Mouse (Mus musculus) left cerebral cortex, postnatal 10 days (tissue): Measurements from ENCODE around the gene Tmem206. TPM values are rescaled to one million over a fixed set of nuclear protein-coding genes. Genes with fewer than 3 reads are reported as not detected.

Experiments used
- DNase-seq, 2 experiments: peaks; one replicate each; pipeline ENCODE4 v3.0.0; 2021 to 2022; ENCODE audit warnings: low spot score in 2 of 2, mixed read lengths in 1 of 2; ENCODE audit errors: extremely low spot score in 1 of 2
- intact Hi-C: fragments of 180-260 bp; cut with DNase I; formaldehyde crosslinking; loops from one replicate; pipeline ENCODE4 v1.15.1; 2025
- total RNA-seq, 2 experiments: library from RNA; stranded (reverse); gene quantifications; 2 replicates each; pipeline ENCODE4 v1.2.3; 2021

Tmem206 gene
- total RNA-seq, 2 experiments from 2014 or later: 9.8 to 11.5 TPM

DNA sequence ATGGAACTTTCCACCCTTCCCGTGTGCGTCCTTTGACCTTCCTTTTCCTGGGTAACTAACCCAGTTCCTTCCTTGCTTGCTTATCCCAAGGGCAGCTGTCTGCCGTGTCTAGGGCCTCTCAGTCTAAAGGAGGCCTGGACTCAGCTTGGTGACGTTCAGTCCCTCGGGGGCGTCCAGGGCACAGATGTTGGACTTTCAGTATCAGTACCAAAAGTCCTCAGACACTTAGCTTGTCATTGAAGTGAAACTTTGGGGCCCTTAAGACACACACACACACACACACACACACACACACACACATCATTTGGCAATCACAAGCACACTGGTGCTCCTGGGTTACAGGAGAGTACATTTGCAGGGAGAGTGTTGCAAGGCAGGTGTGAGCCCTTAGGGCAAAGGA lies 21.5 kb upstream of the Tmem206 start:
- DNase-seq: no peak
- intact Hi-C loops: no loop called here

DNA sequence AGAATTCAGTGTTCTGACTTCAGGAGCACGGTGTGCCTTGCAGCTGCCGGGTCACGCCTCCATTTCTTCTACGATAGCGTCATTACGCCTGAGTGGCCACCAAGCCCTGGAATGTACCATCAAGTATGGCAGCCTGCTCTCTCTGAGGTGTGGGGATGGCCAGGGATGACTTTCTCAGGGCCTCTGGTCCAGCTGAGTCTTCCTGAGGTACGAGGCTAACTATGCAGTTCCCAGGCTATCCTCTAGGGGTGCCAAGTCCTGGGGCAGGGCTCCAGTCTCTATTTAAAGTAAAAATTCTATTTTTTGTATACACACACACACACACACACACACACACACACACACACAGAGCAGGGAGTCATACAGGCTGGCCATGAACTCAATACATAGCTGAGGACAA lies 20.1 kb upstream of the Tmem206 start:
- no peak for DNase-seq
- intact Hi-C loops: no loop called here

DNA sequence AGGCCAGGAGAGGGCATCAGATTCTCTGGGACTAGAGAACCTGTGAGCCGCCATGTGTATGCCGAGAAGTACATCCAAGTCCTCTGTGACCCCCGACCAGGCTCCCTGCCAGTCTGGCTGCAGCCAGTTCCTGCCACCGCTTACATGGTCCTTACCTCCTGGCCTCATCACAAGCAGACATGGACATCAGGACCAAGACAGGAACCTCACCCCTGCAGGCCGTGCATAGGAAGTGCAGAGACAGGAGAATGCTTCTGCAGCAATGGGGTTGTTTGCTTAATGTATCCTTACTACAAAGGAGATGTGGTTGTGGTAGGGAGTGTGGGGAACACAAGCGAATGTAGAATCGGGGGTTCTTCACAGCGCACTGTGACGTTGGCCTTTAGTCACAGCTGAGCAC lies 19.4 kb upstream of the Tmem206 start:
- intact Hi-C loops: no loop called here
- no peak for DNase-seq

DNA sequence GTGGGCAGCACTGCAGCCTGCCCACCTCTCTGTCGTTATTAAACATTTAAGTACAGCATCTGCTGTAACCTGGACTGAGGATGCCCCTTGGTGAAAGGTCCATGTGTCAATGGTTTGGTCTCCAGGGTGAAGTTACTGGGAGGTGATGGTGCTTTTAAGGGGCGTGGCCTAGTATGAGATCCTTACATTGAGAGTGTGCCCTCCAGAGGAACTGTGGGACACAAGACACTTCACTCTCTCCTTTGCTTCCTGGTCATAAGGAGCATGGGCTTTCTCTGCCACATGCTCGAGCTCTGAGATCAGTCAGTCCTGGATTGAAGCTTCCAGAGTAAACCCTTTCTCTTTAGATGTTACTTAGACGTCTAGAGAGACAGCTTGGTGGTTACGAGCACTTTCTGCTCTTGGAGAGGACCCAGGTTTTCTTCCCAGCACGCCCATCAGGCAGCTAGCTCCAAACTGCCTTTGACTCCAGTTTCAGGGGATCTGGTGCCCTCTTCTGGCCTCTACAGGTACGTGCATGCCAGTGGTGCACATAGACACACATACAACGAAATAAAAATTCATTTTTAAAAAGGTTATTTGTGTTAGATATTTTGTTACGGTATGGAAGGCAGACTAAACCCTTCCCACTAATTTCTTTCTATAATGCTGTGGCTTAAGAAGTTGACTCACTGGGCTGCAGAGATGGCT lies 17.8 kb upstream of the Tmem206 start:
- no peak for DNase-seq
- intact Hi-C loops: no loop called here

DNA sequence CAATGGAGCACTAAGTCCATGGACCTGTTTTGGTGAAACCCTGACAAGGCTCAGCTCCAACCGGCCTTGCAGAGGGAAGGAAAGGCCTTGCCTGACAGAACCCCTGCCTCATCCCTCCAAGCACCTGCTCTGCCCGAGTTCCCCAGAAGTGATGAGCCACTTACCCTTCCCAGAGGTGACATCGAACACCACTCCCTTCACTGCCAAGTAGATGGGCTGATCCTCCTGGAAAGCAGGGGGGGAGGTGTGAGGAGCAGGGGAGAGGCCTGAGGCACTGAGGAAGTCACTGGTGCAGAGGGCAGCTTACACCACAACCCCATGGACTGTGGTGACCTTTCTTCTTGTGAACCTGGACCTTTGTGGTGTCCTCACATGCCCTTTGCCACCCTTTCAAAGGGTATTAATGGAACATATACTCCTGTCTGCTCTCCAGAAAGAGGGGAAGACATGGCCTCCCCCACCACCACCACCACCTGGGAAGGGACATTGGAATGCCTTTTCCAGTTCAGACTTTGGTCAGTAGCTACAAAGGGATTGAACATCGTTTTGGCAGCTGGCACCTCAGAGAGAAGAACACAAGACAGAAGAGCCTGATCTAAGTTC lies 14.3 kb upstream of the Tmem206 start:
- no peak for DNase-seq
- intact Hi-C loops: loop anchor here (5.0 to 10.0 kb wide), 2 partner anchors 251 to 503 kb away; no protein-coding TSS in a partner anchor

DNA sequence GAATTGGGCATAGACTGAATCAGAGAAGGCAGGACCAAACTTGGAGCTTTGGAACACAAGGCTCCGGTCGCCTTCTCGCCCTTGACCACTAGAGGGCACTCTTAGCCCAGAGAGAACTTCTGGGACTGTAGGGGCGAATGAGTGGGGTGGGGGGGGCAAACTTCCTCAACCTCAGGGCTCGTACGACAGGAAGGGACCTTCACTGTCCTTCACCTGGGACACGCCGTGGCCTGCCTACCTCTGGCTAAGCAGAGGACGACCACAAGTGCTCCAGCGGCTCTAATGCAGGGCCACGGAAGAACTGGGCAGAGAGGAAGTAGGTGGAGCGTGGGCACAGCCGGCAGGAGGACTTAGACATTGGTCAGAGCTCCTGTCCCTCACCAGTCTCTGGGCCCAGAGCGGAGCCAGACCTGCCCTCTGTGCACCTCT lies 13.2 kb upstream of the Tmem206 start:
- intact Hi-C loops: loop anchor here (5.0 to 10.0 kb wide), 2 partner anchors 250 to 502 kb away; no protein-coding TSS in a partner anchor
- DNase-seq: peak; percentile 69 to 88

DNA sequence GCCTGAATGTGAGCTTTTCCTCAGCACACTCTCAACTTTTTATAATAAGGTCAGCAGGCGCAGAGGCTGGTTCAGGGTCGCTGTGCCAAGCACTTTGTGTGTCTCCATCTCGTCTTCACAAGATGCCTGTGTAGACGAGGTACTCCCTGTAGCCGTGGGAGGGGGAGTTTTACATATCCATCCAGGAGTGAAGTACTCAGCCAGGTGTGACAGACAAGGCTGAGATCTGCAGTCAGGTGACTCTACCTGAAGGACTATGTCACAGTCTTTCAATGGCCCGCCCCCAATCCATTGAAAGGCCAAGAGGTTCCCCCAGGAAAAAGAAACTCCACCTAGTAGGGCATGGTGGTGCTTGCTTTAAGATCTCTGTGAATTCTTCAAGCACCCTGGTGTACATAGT lies 12.6 kb upstream of the Tmem206 start:
- intact Hi-C loops: loop anchor here (5.0 to 10.0 kb wide), 2 partner anchors 249 to 502 kb away; no protein-coding TSS in a partner anchor

DNA sequence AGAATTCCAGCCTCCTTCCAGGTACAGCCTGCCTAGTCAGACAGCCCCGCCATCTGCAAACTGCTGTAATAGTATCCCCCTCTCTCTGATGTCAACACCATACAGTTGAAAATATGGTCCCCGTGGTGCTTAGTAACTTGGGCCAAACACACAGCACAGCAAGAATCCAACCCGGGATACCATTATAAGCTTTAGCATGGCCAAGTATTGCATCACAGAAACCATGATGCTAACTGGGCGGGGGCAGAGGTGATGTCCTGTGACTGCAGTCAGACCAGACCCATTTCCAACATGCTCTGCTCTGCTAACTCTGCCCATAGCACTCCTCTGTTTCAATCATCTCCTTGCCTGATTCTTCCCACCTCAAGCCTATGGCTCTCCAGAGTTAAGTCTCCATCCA lies 11.8 kb upstream of the Tmem206 start:
- DNase-seq: no peak
- intact Hi-C loops: loop anchor here (5.0 to 10.0 kb wide), 2 partner anchors 248 to 501 kb away; no protein-coding TSS in a partner anchor

More for the DNA sequence above, 12.6 kb upstream of the Tmem206 start:
- peak in 1 of 2 experiments; percentile 18 for DNase-seq

DNA sequence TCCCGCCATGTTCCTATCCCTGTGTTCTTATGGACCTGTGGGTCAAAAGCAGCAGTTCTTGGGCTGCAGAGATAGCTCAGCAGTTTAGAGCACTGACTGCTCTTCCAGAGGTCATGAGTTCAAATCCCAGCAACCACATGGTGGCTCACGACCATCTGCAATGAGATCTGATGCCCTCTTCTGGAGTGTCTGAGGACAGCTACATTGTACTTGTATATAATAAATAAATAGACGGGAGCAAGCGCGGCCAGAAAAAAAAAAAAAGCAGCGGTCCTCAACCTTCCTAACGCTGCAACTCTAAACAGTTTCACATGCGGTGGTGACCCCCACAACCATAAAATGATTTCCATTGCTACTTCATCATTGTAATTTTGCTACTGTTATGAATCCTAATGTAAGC lies 8.9 kb upstream of the Tmem206 start:
- no peak for DNase-seq
- intact Hi-C loops: loop anchor here (10.0 kb wide), 1 partner anchor 498 kb away; no protein-coding TSS in a partner anchor

DNA sequence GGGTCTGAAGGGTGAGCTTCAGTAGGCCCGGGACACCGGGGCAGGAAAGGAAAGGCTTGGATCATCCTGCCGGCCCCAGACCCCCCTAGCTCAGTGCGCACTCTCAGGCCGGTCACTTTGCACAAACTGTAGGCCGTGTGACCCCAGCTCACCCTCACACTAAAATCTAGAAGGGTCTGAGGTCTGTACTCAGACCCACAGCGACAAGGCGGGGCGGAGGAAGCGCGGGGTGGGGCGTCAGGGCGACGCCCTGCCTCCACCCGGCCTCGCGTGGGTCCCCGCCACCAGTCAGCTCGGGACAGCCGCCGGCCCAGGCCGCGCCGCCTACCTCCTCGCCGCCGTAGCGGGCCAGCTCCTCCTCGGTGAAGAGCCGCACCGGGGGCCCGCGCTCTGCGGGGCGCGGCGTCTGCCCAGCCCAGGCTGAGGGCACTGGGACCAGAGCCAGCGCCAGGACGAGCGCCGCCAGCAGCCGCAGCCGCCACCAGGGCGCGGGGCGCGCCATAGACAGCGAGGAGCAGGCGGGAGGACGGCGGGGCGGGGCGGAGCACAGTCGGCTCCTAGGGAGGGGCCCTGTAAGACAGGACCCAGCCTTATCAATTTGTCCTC lies 8.0 kb upstream of the Tmem206 start, which contains the start of gene Nenf:
Gene Nenf (minus strand): TSS at position 604 of the 606 bp plus-strand sequence.
- intact Hi-C loops: loop anchor here (10.0 kb wide), 1 partner anchor 497 kb away; no protein-coding TSS in a partner anchor

DNA sequence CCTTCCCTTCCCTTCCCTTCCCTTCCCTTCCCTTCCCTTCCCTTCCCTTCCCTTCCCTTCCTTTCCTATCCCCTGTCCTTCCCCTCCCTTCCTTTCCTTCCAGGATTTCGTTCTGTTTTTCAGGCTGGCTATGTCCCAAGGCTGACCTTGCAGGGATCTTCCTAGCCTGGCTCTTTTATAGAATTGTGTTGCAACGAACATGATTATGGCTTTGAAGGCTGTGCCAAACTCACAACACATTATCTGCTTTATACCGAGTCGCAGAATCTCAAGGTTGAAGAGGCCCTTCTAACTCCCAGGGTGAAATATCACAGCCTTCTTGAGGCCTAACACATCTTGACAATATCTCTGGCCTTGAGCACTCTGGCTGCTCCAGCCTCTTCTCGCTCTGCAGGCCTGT lies 7.0 kb upstream of the Tmem206 start:
- intact Hi-C loops: loop anchor here (10.0 kb wide), 1 partner anchor 496 kb away; no protein-coding TSS in a partner anchor
- DNase-seq: no peak

More for the DNA sequence above, 8.0 kb upstream of the Tmem206 start, which contains the start of gene Nenf:
- DNase-seq: peak; percentile 58 to 86

DNA sequence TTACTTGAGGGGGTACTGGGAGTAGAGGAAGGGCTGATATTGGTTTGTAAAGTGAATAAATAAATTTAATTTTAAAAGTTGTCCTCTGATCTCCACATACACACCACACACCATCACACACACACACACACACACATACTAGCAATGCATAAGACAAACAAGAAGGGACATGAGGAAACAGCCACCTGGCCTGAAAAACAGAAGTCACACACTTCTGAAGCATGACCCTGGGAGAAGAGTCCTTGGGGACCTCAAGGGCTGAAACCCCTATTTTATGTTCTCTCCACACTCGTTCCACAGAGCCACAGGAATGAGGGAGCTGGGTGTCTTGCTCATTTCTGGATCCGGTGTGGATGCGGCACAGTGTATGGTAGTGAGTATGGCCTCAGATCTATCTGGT lies 2.3 kb upstream of the Tmem206 start:
- DNase-seq: no peak
- intact Hi-C loops: no loop called here

DNA sequence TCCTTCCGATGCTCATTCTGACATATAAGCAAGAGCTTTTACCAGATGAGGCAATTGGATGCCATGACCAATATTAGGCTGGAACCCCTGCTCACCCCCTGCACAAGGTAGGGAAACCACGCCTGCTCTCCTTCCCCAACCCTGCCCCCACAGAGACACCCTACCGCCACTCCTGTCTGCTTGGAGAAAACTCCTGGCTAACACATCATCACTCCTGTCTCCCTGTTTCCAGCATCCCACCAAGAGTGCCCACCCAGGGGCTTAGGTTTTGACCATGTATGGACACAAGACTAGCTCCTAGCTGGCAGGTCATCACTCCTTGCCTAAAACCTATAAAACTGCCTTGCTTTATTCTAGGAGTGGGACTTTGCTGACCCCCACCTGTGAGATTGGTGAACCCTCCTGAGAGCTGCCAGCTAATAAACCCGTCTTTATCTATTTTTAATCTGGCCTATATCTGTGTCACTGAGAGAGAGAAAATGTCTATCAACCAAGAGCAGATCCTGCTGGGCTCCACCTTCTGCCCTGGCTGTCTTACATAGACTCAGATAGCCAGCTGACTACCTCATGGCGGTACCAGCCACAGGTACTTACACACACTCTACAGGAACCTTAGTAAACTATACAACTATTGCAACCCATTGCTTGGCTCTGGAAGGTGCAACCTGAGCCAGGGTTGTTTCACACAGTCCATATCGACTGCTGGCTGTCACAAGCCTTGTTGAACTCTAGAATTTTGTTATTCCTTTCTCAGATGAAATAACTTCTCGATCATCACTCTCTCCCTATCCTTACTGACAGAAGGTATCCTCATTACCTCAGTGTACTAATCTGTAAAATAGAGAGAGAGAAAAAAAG lies 750 bp upstream of the Tmem206 start:
- no peak for DNase-seq
- intact Hi-C loops: no loop called here

DNA sequence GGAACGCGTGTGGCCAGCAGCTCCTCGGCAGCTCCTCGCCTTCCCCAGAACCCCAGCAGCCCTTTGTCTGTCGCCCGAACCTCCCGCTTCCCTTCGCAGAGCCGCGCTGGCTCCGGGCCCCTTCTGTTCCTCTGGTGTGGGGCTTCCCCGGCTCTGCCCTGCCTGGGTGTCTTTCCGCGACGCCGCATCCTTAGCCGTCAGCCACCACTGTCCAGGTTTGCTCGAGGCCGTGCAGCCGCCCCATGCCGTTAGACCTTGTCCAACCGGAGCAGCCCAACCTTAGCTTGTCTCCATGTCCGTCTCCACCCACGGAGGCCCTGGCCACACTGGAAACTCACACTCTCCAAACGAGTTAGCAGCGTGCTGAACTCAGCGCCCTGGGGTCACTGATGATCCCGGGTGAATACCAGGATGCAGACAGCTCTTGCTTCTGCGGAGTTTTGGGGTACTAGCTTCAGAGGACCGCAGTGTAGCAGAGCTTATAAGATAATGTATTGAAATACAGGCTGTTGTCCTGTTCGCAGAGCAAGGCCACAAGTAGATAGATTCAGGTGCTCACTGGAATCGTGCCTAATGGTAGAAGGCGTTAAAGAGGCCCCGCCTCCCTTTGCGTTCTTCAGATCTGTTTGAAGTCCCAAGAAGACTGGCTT lies 646 bp downstream of the Tmem206 start:
- peak; percentile 35 to 67 for DNase-seq
- intact Hi-C loops: no loop called here

DNA sequence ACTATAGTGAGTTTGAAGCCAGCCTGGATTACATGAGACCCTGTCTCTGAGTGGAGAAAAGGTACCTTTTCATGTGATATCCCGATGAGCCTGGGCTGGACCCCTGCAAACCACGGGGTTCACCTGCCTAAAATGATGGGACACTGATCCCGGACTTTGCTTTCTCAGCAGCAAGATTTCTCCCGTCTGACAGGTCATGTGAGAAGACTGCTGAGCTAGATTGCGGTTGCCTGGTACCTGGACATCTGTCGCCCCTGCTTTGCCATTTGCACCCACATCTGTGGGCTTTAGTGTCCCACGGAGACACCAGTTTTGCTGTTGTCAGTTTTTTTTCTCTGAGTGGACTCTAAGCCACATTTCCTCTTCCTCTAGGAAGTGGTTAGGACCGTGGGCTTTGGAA lies 1.5 kb downstream of the Tmem206 start:
- no peak for DNase-seq
- intact Hi-C loops: no loop called here

DNA sequence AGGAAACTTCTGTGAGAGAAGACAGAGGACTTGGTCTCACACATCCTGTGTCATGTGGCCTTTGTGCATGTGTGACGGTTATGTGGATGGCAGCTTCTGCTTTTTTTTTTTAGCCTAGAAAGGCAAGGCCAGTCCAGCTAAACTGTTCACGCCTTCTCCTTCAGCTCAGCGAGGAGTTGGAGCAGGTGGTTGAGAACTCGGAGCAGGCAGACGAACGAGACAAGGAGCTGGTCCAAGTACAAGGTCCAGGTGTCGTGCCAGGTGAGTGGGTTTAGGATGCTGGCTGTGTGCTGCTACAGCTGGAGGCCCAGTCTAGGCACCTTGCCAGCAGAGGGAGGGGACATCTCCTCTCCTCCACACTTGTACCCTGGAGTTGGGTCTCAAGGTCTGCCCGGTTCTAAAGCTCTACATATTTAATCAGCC lies 2.3 kb downstream of the Tmem206 start:
- intact Hi-C loops: no loop called here
- DNase-seq: peak in 1 of 2 experiments; percentile 67

DNA sequence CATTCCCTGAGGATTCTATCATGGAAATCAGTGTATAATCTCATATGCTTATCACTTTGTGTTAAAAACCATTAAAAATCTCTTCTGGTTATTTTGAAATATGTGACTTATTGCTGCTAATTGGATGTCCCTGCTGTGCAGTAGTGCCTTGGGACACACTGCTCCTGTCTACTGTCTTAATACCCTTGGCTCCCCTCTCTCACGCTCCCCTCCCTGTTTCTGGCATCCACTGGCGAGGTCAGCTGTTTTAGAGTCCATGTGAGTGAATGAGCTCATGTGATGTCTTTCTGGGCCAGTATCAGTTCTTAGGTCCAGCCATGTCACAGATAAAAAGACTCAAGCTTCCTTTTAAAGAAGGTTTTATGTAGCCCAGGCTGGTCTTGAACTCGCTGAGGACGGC lies 4.6 kb downstream of the Tmem206 start:
- intact Hi-C loops: no loop called here
- DNase-seq: no peak

DNA sequence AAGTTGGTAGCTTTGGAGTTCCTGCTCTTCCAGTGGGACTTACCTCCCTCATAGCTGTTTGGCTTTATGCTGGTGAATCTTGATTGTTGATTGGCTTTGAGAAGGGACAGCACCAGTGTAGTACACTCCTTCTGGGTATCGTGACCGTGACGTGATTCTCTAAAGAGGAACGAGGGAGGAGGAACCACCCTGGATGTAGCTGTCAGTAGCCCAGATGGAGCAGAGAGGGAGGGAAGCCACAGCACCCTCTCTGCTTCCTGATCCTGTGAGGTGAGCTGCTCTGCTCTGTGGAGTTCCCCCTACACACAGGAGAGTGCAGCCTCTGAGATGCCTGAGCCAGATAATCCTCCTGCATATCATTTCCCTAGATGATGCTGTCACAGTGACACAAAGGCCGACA lies 8.8 kb downstream of the Tmem206 start:
- intact Hi-C loops: no loop called here

More for the DNA sequence above, 8.8 kb downstream of the Tmem206 start:
- DNase-seq: no peak
